In the genomic region with DNA sequence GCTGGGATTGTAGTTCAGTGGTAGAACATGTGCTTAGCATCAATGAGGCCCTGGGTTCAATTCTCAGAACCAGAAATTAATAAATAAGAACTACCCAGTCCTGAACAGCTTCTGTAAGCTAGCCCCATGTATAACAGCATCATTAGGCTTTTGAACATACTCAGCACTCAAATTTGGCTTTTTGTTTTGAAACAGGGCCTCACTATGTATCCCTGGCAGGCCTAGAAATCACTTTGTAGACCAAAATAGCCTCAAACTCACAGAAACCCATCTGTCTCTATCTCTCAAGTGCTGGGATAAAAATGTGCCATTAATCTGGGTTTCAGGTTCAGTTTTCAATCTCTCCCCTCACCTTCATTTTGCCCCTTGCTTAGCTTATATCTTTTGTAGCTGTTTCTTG, we compare ENCODE assay signal across 20 mouse cellular contexts.
DNase-seq lines count a peak whose midpoint lies in the region; ATAC-seq lines count a peak whose summit lies in the region.
"Had no signal": no experiment of that assay in that cellular context is flagged by ENCODE, and none has a peak within 500 bp of the region (broad histone marks: within the 10 kb centered on the region; RNA-seq: fewer than 3 reads in every experiment).

No protein-coding gene starts in this region.

- no peak for DNase-seq in frontal cortex, postnatal 10 days (ENCODE audit: low spot score in 2 of 2)
- peak; percentile 16 for DNase-seq in layer of hippocampus, adult 9-11 months
- no peak for DNase-seq in layer of hippocampus, adult 11-12 months (ENCODE audit: low spot score)
- DNase-seq in brain, adult 2 months (ENCODE audit: low read depth, low spot score): peak; percentile 40
- DNase-seq in lung, postnatal 36 days: no peak
- DNase-seq: adrenal gland, adult 2 months; adrenal gland, adult 8-10 months; adrenal gland, postnatal 10 days; adrenal gland, postnatal 14 days; adrenal gland, postnatal 25 days; adrenal gland, postnatal 36 days; B cell, adult 2 months; cerebellum, adult 11 months; cerebellum, adult 11-12 months; cerebellum, adult 18-20 months; cerebellum, adult 2 months had no signal

- ATAC-seq in frontal cortex, adult (ENCODE audit: low TSS enrichment): peak; percentile 62
- ATAC-seq: activated CD4-positive, CD25-positive, alpha-beta regulatory T cell, adult 4 months; CD4-positive, CD25-positive, alpha-beta regulatory T cell, adult 4 months; Patski had no signal

Comparison
In these comparisons a context has a peak if more than half of its experiments do, and no peak if none do; other contexts are left out.
1. DNase-seq: peak in layer of hippocampus, adult 9-11 months (single experiment) and brain, adult 2 months (single experiment); none in frontal cortex, postnatal 10 days (0 of 2), layer of hippocampus, adult 11-12 months (single experiment) and lung, postnatal 36 days (single experiment).